Mouse (Mus musculus): ENCODE measurements around the gene Oprm1. TPM values are rescaled to one million over a fixed set of nuclear protein-coding genes. Genes with fewer than 3 reads are reported as not detected.

Oprm1 gene
- total RNA-seq, 1 experiment, result not detected

GRCm38 (mm10) chr10:7037194-7037593 lies 278.9 kb downstream of the Oprm1 start:
- in situ Hi-C loops (cut with MboI; ENCODE audit: low sequenced_read_pairs in 2 of 2, unreplicated experiment in 2 of 2), result no loop called here

GRCm38 (mm10) chr10:7041032-7041431 lies 282.7 kb downstream of the Oprm1 start:
- no peaks in the 10 kb centered on the region for H3K9me3 ChIP-seq (ENCODE audit: control insufficient read depth, insufficient read depth, low read depth, low read length)
- H3K27ac ChIP-seq (ENCODE audit: insufficient read depth, low read depth, low read length, poor library complexity, severe bottlenecking), result no peak overlapping the region
- H3K4me1 ChIP-seq (ENCODE audit: control insufficient read depth in 2 of 2, insufficient read depth in 2 of 2, low read length in 2 of 2, poor library complexity in 1 of 2), result no peaks in the 10 kb centered on the region
- no peak overlapping the region for H3K4me3 ChIP-seq (ENCODE audit: insufficient read depth in 1 of 2, low read depth in 1 of 2, low read length in 2 of 2, poor library complexity in 1 of 2, severe bottlenecking in 1 of 2)
- no peak overlapping the region for H3K9ac ChIP-seq (ENCODE audit: insufficient read depth, low read depth, low read length, poor library complexity, severe bottlenecking)
- TF ChIP-seq MAFK (IDR thresholded peaks at IDR 0.05; ENCODE audit: insufficient read depth, low read depth, low read length), result no peak
- no peak for TF ChIP-seq CHD2 (IDR thresholded peaks at IDR 0.05; ENCODE audit: low read depth, low read length)
- no peak for TF ChIP-seq ZNF384 (IDR thresholded peaks at IDR 0.05; ENCODE audit: low read depth, low read length)
- TF ChIP-seq ZC3H11A (IDR thresholded peaks at IDR 0.05; ENCODE audit: borderline replicate concordance, low read depth, low read length), result no peak
- no peak for TF ChIP-seq HCFC1 (IDR thresholded peaks at IDR 0.05; ENCODE audit: borderline replicate concordance, insufficient read depth, low read length)
- H3K36me3 ChIP-seq (ENCODE audit: control insufficient read depth, insufficient read depth, low read length, poor library complexity, severe bottlenecking), result no peaks in the 10 kb centered on the region
- DNase-seq (ENCODE audit: low read depth, low spot score), result no peak
- in situ Hi-C loops (cut with MboI; ENCODE audit: low sequenced_read_pairs in 2 of 2, unreplicated experiment in 2 of 2), result no loop called here

More at GRCm38 (mm10) chr10:7037194-7037593, 278.9 kb downstream of the Oprm1 start:
- H3K27ac ChIP-seq (ENCODE audit: insufficient read depth, low read depth, low read length, poor library complexity, severe bottlenecking), result no peak overlapping the region
- TF ChIP-seq ZNF384 (IDR thresholded peaks at IDR 0.05; ENCODE audit: low read depth, low read length), result no peak
- no peak for TF ChIP-seq CHD2 (IDR thresholded peaks at IDR 0.05; ENCODE audit: low read depth, low read length)
- H3K4me1 ChIP-seq (ENCODE audit: control insufficient read depth in 2 of 2, insufficient read depth in 2 of 2, low read length in 2 of 2, poor library complexity in 1 of 2), result no peaks in the 10 kb centered on the region
- no peaks in the 10 kb centered on the region for H3K9me3 ChIP-seq (ENCODE audit: control insufficient read depth, insufficient read depth, low read depth, low read length)
- no peak overlapping the region for H3K4me3 ChIP-seq (ENCODE audit: insufficient read depth in 1 of 2, low read depth in 1 of 2, low read length in 2 of 2, poor library complexity in 1 of 2, severe bottlenecking in 1 of 2)
- H3K36me3 ChIP-seq (ENCODE audit: control insufficient read depth, insufficient read depth, low read length, poor library complexity, severe bottlenecking), result no peaks in the 10 kb centered on the region
- DNase-seq (ENCODE audit: low read depth, low spot score), result no peak
- no peak overlapping the region for H3K9ac ChIP-seq (ENCODE audit: insufficient read depth, low read depth, low read length, poor library complexity, severe bottlenecking)

GRCm38 (mm10) chr10:7043896-7044295 lies 285.6 kb downstream of the Oprm1 start:
- no peaks in the 10 kb centered on the region for H3K36me3 ChIP-seq (ENCODE audit: control insufficient read depth, insufficient read depth, low read length, poor library complexity, severe bottlenecking)
- no peak overlapping the region for H3K4me3 ChIP-seq (ENCODE audit: insufficient read depth in 1 of 2, low read depth in 1 of 2, low read length in 2 of 2, poor library complexity in 1 of 2, severe bottlenecking in 1 of 2)
- DNase-seq (ENCODE audit: low read depth, low spot score), result no peak
- no peaks in the 10 kb centered on the region for H3K9me3 ChIP-seq (ENCODE audit: control insufficient read depth, insufficient read depth, low read depth, low read length)
- H3K27ac ChIP-seq (ENCODE audit: insufficient read depth, low read depth, low read length, poor library complexity, severe bottlenecking), result no peak overlapping the region
- in situ Hi-C loops (cut with MboI; ENCODE audit: low sequenced_read_pairs in 2 of 2, unreplicated experiment in 2 of 2), result no loop called here
- H3K9ac ChIP-seq (ENCODE audit: insufficient read depth, low read depth, low read length, poor library complexity, severe bottlenecking), result no peak overlapping the region
- TF ChIP-seq HCFC1 (IDR thresholded peaks at IDR 0.05; ENCODE audit: borderline replicate concordance, insufficient read depth, low read length), result no peak
- TF ChIP-seq ZNF384 (IDR thresholded peaks at IDR 0.05; ENCODE audit: low read depth, low read length), result no peak
- TF ChIP-seq MAFK (IDR thresholded peaks at IDR 0.05; ENCODE audit: insufficient read depth, low read depth, low read length), result no peak
- no peak for TF ChIP-seq CHD2 (IDR thresholded peaks at IDR 0.05; ENCODE audit: low read depth, low read length)
- no peak for TF ChIP-seq ZC3H11A (IDR thresholded peaks at IDR 0.05; ENCODE audit: borderline replicate concordance, low read depth, low read length)
- H3K4me1 ChIP-seq (ENCODE audit: control insufficient read depth in 2 of 2, insufficient read depth in 2 of 2, low read length in 2 of 2, poor library complexity in 1 of 2), result no peaks in the 10 kb centered on the region

GRCm38 (mm10) chr10:7047288-7047918 lies 289.1 kb downstream of the Oprm1 start:
- H3K4me3 ChIP-seq (ENCODE audit: insufficient read depth in 1 of 2, low read depth in 1 of 2, low read length in 2 of 2, poor library complexity in 1 of 2, severe bottlenecking in 1 of 2), result no peak overlapping the region
- in situ Hi-C loops (cut with MboI; ENCODE audit: low sequenced_read_pairs in 2 of 2, unreplicated experiment in 2 of 2), result no loop called here
- no peaks in the 10 kb centered on the region for H3K4me1 ChIP-seq (ENCODE audit: control insufficient read depth in 2 of 2, insufficient read depth in 2 of 2, low read length in 2 of 2, poor library complexity in 1 of 2)
- no peak overlapping the region for H3K9ac ChIP-seq (ENCODE audit: insufficient read depth, low read depth, low read length, poor library complexity, severe bottlenecking)
- TF ChIP-seq CHD2 (IDR thresholded peaks at IDR 0.05; ENCODE audit: low read depth, low read length), result no peak
- no peak for TF ChIP-seq HCFC1 (IDR thresholded peaks at IDR 0.05; ENCODE audit: borderline replicate concordance, insufficient read depth, low read length)
- TF ChIP-seq MAFK (IDR thresholded peaks at IDR 0.05; ENCODE audit: insufficient read depth, low read depth, low read length), result no peak
- TF ChIP-seq ZNF384 (IDR thresholded peaks at IDR 0.05; ENCODE audit: low read depth, low read length), result no peak
- TF ChIP-seq ZC3H11A (IDR thresholded peaks at IDR 0.05; ENCODE audit: borderline replicate concordance, low read depth, low read length), result no peak
- no peak for DNase-seq (ENCODE audit: low read depth, low spot score)
- no peaks in the 10 kb centered on the region for H3K9me3 ChIP-seq (ENCODE audit: control insufficient read depth, insufficient read depth, low read depth, low read length)
- no peak overlapping the region for H3K27ac ChIP-seq (ENCODE audit: insufficient read depth, low read depth, low read length, poor library complexity, severe bottlenecking)
- no peaks in the 10 kb centered on the region for H3K36me3 ChIP-seq (ENCODE audit: control insufficient read depth, insufficient read depth, low read length, poor library complexity, severe bottlenecking)

- no peak for DNase-seq (ENCODE audit: low read depth, low spot score)
- TF ChIP-seq ZC3H11A (IDR thresholded peaks at IDR 0.05; ENCODE audit: borderline replicate concordance, low read depth, low read length) (no peak), HCFC1 (IDR thresholded peaks at IDR 0.05; ENCODE audit: borderline replicate concordance, insufficient read depth, low read length) (no peak), MAFK (IDR thresholded peaks at IDR 0.05; ENCODE audit: insufficient read depth, low read depth, low read length) (no peak), CHD2 (IDR thresholded peaks at IDR 0.05; ENCODE audit: low read depth, low read length) (no peak), ZNF384 (IDR thresholded peaks at IDR 0.05; ENCODE audit: low read depth, low read length) (no peak)
- in situ Hi-C loops (cut with MboI; ENCODE audit: low sequenced_read_pairs in 2 of 2, unreplicated experiment in 2 of 2), result no loop called here
These were observed 289.6 kb downstream of the Oprm1 start for GRCm38 (mm10) chr10:7047919-7048291.

More at GRCm38 (mm10) chr10:7047919-7048291, 289.6 kb downstream of the Oprm1 start:
- no peak overlapping the region for H3K9ac ChIP-seq (ENCODE audit: insufficient read depth, low read depth, low read length, poor library complexity, severe bottlenecking)
- H3K9me3 ChIP-seq (ENCODE audit: control insufficient read depth, insufficient read depth, low read depth, low read length), result no peaks in the 10 kb centered on the region
- H3K4me3 ChIP-seq (ENCODE audit: insufficient read depth in 1 of 2, low read depth in 1 of 2, low read length in 2 of 2, poor library complexity in 1 of 2, severe bottlenecking in 1 of 2), result no peak overlapping the region
- H3K36me3 ChIP-seq (ENCODE audit: control insufficient read depth, insufficient read depth, low read length, poor library complexity, severe bottlenecking), result no peaks in the 10 kb centered on the region
- no peak overlapping the region for H3K27ac ChIP-seq (ENCODE audit: insufficient read depth, low read depth, low read length, poor library complexity, severe bottlenecking)
- no peaks in the 10 kb centered on the region for H3K4me1 ChIP-seq (ENCODE audit: control insufficient read depth in 2 of 2, insufficient read depth in 2 of 2, low read length in 2 of 2, poor library complexity in 1 of 2)

Data from ES-E14 (cell line).